Mouse (Mus musculus) cortical plate, adult 2 months (tissue): ENCODE data around the gene Svip.

Source experiments
- CTCF ChIP-seq: fragments of 200-500 bp; IDR thresholded peaks from 2 replicates; pipeline ENCODE4 v1.5.1; 2011; ENCODE audit warnings: mild to moderate bottlenecking, control low read depth, low read length; ENCODE audit not compliant: insufficient read depth; ENCODE audit errors: extremely low read depth
- POLR2A ChIP-seq: fragments of 200-500 bp; IDR thresholded peaks from 2 replicates; pipeline ENCODE4 v1.6.1; 2011; ENCODE audit warnings: mild to moderate bottlenecking, low read length, control low read depth; ENCODE audit not compliant: insufficient read depth; ENCODE audit errors: extremely low read depth

DNA sequence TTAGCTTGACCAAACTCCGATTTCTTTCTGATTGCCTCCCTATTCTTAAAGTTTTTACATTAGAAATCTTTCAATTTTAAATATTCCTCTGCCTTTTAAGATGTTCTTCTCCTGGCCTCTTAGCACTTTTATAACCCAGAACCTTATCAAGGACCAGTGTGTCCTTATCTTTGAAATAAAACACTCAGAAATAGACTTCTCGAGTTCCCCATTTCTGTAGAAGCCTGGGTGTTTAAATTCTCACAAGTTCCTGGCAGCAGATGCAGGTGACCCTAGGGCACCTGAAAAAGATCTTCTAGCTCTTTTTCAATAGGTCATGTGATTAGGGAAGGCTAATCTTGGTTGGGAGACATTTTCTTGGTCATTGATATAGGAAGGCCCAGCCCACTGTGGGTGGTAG lies 1.3 kb upstream of the Svip start:
- no peak for TF ChIP-seq CTCF
- TF ChIP-seq POLR2A: no peak
